20 mouse cellular contexts compared by ENCODE assay signal in genomic region chr11:107400826-107401225, GRCm38 (mm10).
DNase-seq lines count a peak whose midpoint lies in the region; ATAC-seq lines count a peak whose summit lies in the region.
"Had no signal": no experiment of that assay in that cellular context is flagged by ENCODE, and none has a peak within 500 bp of the region (broad histone marks: within the 10 kb centered on the region; RNA-seq: fewer than 3 reads in every experiment).

No protein-coding gene starts in this region.

- H3K4me1 ChIP-seq in kidney, embryonic 16.5 days (ENCODE audit: insufficient read depth, low read length) = peaks cover 11% of the 10 kb centered on the region
- peaks cover 61% of the 10 kb centered on the region for H3K4me1 ChIP-seq in liver, embryonic 12.5 days
- peaks cover 77% of the 10 kb centered on the region for H3K4me1 ChIP-seq in liver, embryonic 15.5 days (replicated peaks)
- H3K4me1 ChIP-seq in midbrain, embryonic 15.5 days = no peaks in the 10 kb centered on the region

- DNase-seq in kidney, postnatal 10 days = peak; percentile 41
- DNase-seq in liver = no peak
- DNase-seq in testis, postnatal 10 days (ENCODE audit: low spot score) = no peak
- DNase-seq: adrenal gland, adult 8-10 months; adrenal gland, postnatal 36 days; cerebellum, adult 2 months; cerebellum, postnatal 10 days; embryo, embryonic 11 days; gastrocnemius, adult 2 months; gastrocnemius, postnatal 25 days had no signal

- no peak overlapping the region for H3K4me2 ChIP-seq in kidney, embryonic 16.5 days (replicated peaks; ENCODE audit: low read depth, low read length)
- H3K4me2 ChIP-seq in liver, embryonic 12.5 days = no peak overlapping the region
- no peak overlapping the region for H3K4me2 ChIP-seq in liver, embryonic 15.5 days
- no peak overlapping the region for H3K4me2 ChIP-seq in midbrain, embryonic 15.5 days
- H3K4me2 ChIP-seq: embryonic facial prominence, embryonic 15.5 days; heart, embryonic 12.5 days had no signal

- no peak overlapping the region for H3K9ac ChIP-seq in kidney, embryonic 16.5 days (replicated peaks; ENCODE audit: low read length)
- no peak overlapping the region for H3K9ac ChIP-seq in liver, embryonic 12.5 days
- H3K9ac ChIP-seq in liver, embryonic 15.5 days = no peak overlapping the region
- H3K9ac ChIP-seq in midbrain, embryonic 15.5 days = no peak overlapping the region
- H3K9ac ChIP-seq: embryonic facial prominence, embryonic 15.5 days; heart, embryonic 12.5 days had no signal

- 53% methylated on average over 7 of the region's 7 CpGs for WGBS in kidney, embryonic 16.5 days
- 79% methylated on average over 7 of the region's 7 CpGs for WGBS in liver, embryonic 12.5 days (ENCODE audit: insufficient replicate concordance)
- 72% methylated on average over 7 of the region's 7 CpGs for WGBS in liver, embryonic 15.5 days (ENCODE audit: insufficient replicate concordance)
- 84% methylated on average over 7 of the region's 7 CpGs for WGBS in midbrain, embryonic 15.5 days

- no peaks in the 10 kb centered on the region for H3K27me3 ChIP-seq in kidney, embryonic 16.5 days (ENCODE audit: insufficient read depth, low read length)
- H3K27me3 ChIP-seq in liver, embryonic 12.5 days (replicated peaks) = no peaks in the 10 kb centered on the region
- no peaks in the 10 kb centered on the region for H3K27me3 ChIP-seq in liver, embryonic 15.5 days
- H3K27me3 ChIP-seq in midbrain, embryonic 15.5 days (replicated peaks) = no peaks in the 10 kb centered on the region
- H3K27me3 ChIP-seq: embryonic facial prominence, embryonic 15.5 days; heart, embryonic 12.5 days had no signal

- ATAC-seq in kidney, embryonic 16.5 days (ENCODE audit: low FRiP score, low TSS enrichment) = no peak
- ATAC-seq in liver, embryonic 12.5 days = no peak
- ATAC-seq in liver, embryonic 15.5 days (ENCODE audit: insufficient read depth) = no peak
- ATAC-seq in midbrain, embryonic 15.5 days (replicated peaks) = no peak
- ATAC-seq: forebrain, embryonic 14.5 days had no signal

- H3K27ac ChIP-seq in kidney, embryonic 16.5 days (ENCODE audit: low read length) = no peak overlapping the region
- peak overlapping the region; percentile 12; the same call in 1 of the 2 replicates for H3K27ac ChIP-seq in liver, embryonic 12.5 days
- H3K27ac ChIP-seq in liver, embryonic 15.5 days (replicated peaks) = 0 out of 2 replicates have a peak overlapping the region, but pooled peaks have one; percentile 24
- no peak overlapping the region for H3K27ac ChIP-seq in midbrain, embryonic 15.5 days
- H3K27ac ChIP-seq: embryonic facial prominence, embryonic 15.5 days; forebrain, embryonic 10.5 days; gastrocnemius, adult 2 months; hindbrain, embryonic 10.5 days had no signal

- H3K4me3 ChIP-seq in kidney, embryonic 16.5 days (ENCODE audit: low read length) = no peak overlapping the region
- no peak overlapping the region for H3K4me3 ChIP-seq in liver, embryonic 12.5 days
- no peak overlapping the region for H3K4me3 ChIP-seq in liver, embryonic 15.5 days (replicated peaks)
- no peak overlapping the region for H3K4me3 ChIP-seq in midbrain, embryonic 15.5 days
- H3K4me3 ChIP-seq: embryonic facial prominence, embryonic 15.5 days; erythroblast, embryonic 14.5 days; forebrain, embryonic 10.5 days; gastrocnemius, adult 2 months; heart, embryonic 12.5 days; hindbrain, embryonic 10.5 days had no signal

- H3K9me3 ChIP-seq in kidney, embryonic 16.5 days (ENCODE audit: low read length) = no peaks in the 10 kb centered on the region
- 0 out of 2 replicates have a peak, but pooled peaks cover 3% of the 10 kb centered on the region for H3K9me3 ChIP-seq in liver, embryonic 12.5 days (replicated peaks)
- H3K9me3 ChIP-seq in liver, embryonic 15.5 days (replicated peaks) = no peaks in the 10 kb centered on the region
- no peaks in the 10 kb centered on the region for H3K9me3 ChIP-seq in midbrain, embryonic 15.5 days
- H3K9me3 ChIP-seq: embryonic facial prominence, embryonic 15.5 days; heart, embryonic 12.5 days; hindbrain, embryonic 10.5 days had no signal

- no peaks in the 10 kb centered on the region for H3K36me3 ChIP-seq in kidney, embryonic 16.5 days (ENCODE audit: insufficient read depth, low read length)
- no peaks in the 10 kb centered on the region for H3K36me3 ChIP-seq in liver, embryonic 12.5 days
- no peaks in the 10 kb centered on the region for H3K36me3 ChIP-seq in liver, embryonic 15.5 days (replicated peaks)
- no peaks in the 10 kb centered on the region for H3K36me3 ChIP-seq in midbrain, embryonic 15.5 days (replicated peaks)
- H3K36me3 ChIP-seq: embryonic facial prominence, embryonic 15.5 days; forebrain, embryonic 10.5 days; heart, embryonic 12.5 days; hindbrain, embryonic 10.5 days had no signal

Comparison
In these comparisons a context has a peak if more than half of its experiments do, and no peak if none do; other contexts are left out.
1. H3K27ac ChIP-seq: peak in liver, embryonic 12.5 days (single experiment) and liver, embryonic 15.5 days (single experiment); none in kidney, embryonic 16.5 days (single experiment) and midbrain, embryonic 15.5 days (single experiment).